Mouse (Mus musculus): ENCODE data around the gene Ssrp1.

GRCm38 (mm10) chr2:85006600-85006999 lies 30.4 kb upstream of the Ssrp1 start:
- TF ChIP-seq CTCF (IDR thresholded peaks at IDR 0.05; ENCODE audit: insufficient read depth, low read depth, low read length), result no peak
- TF ChIP-seq POLR2A (IDR thresholded peaks at IDR 0.05; ENCODE audit: insufficient read depth, low read depth, low read length), result no peak
